Mouse (Mus musculus) liver, embryonic 16.5 days (tissue): ENCODE results near the gene Lrmda. TPM values are rescaled to one million over a fixed set of nuclear protein-coding genes. Genes with fewer than 3 reads are reported as not detected.
A peak's percentile ranks its signal among the peaks of the same experiment; 100 is the strongest.

Experiments
- ATAC-seq: fragments of 200-750 bp; cut with Nextera tagmentation; 2 replicates; pipeline ENCODE4 v1.8.0; 2017; ENCODE audit warnings: low read depth, mild to moderate bottlenecking, moderate number of reproducible peaks, moderate library complexity
- H3K27ac ChIP-seq: fragments of 300-500 bp; sonication (generic); 2 replicates; pipeline ENCODE4 v1.5.1; 2014; ENCODE audit warnings: mild to moderate bottlenecking, low read length
- H3K27me3 ChIP-seq: fragments of 300-500 bp; sonication (generic); 2 replicates; pipeline ENCODE4 v1.6.1; 2014; ENCODE audit warnings: low read depth, low read length, mixed read lengths; ENCODE audit not compliant: control insufficient read depth, insufficient read depth
- H3K36me3 ChIP-seq: fragments of 300-500 bp; sonication (generic); 2 replicates; pipeline ENCODE4 v1.6.1; 2014; ENCODE audit warnings: mild to moderate bottlenecking; ENCODE audit not compliant: control insufficient read depth, insufficient read depth
- H3K4me1 ChIP-seq: fragments of 300-500 bp; sonication (generic); 2 replicates; pipeline ENCODE4 v1.6.1; 2014; ENCODE audit warnings: low read depth, low read length, mixed read lengths; ENCODE audit not compliant: control insufficient read depth
- H3K4me2 ChIP-seq: fragments of 300-500 bp; sonication (generic); 2 replicates; pipeline ENCODE4 v1.6.1; 2014; ENCODE audit warnings: low read depth, low read length, mixed read lengths
- H3K4me3 ChIP-seq: fragments of 300-500 bp; sonication (generic); 2 replicates; pipeline ENCODE4 v1.5.1; 2014; ENCODE audit warnings: low read depth, mild to moderate bottlenecking, low read length
- H3K9ac ChIP-seq: fragments of 300-500 bp; sonication (generic); 2 replicates; pipeline ENCODE4 v1.6.1; 2014; ENCODE audit warnings: low read depth, low read length
- H3K9me3 ChIP-seq: fragments of 300-500 bp; sonication (generic); replicated peaks from 2 replicates; pipeline ENCODE4 v1.6.1; 2016; ENCODE audit warnings: low read length; ENCODE audit not compliant: control insufficient read depth
- WGBS: fragments of 180-500 bp; shearing (Covaris S2); extraction: QIAGEN DNeasy Blood & Tissue Kit; methylation state at CpG from one replicate; pipeline ENCODE4 v1.1.7; 2014; ENCODE audit not compliant: insufficient replicate concordance; 5-methylcytosine and 5-hydroxymethylcytosine counted together
- polyA plus RNA-seq: library from polyadenylated mRNA; unstranded; fragments of >200 nt; fragmentation: Nextera tagmentation; extraction: Ambion mirVana; gene quantifications from 2 replicates; pipeline ENCODE4 v1.2.1, GENCODE M21; 2015

The Lrmda gene
- polyA plus RNA-seq, 1 experiment from 2014 or later = 0.46 TPM

DNA sequence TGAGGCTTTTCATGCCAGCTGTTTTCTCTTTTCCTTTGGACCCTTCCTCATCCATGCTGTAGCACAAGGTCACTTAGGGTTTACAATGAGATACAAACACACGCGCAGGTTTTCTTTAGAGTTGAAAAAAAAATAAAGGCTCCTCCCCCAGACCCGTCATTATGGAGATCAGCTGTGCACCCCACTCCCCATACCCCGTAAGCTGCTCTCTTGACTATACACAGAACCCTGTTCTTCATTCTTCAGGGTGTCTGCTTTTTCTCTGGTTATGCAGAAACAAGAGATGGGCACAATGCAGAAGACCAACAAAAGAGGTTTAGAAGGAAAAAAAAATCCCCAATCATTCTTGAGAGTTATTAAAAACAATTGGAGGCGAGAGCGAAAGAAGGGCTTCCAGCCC is 16.8 kb downstream of the Lrmda start:
- Histone ChIP-seq H3K36me3 (no peaks in the 10 kb centered on the region), H3K27me3 (no peaks in the 10 kb centered on the region), H3K9ac (no peak overlapping the region), H3K9me3 (no peaks in the 10 kb centered on the region), H3K4me2 (no peak overlapping the region), H3K4me3 (no peak overlapping the region), H3K4me1 (no peaks in the 10 kb centered on the region), H3K27ac (no peak overlapping the region)
- WGBS = 71% methylated on average over 6 of the region's 6 CpGs
- ATAC-seq = no peak

- WGBS = 75% methylated on average over 12 of the region's 12 CpGs
Measured at GRCm38 (mm10) chr14:22036802-22037497, 17.4 kb downstream of the Lrmda start.

DNA sequence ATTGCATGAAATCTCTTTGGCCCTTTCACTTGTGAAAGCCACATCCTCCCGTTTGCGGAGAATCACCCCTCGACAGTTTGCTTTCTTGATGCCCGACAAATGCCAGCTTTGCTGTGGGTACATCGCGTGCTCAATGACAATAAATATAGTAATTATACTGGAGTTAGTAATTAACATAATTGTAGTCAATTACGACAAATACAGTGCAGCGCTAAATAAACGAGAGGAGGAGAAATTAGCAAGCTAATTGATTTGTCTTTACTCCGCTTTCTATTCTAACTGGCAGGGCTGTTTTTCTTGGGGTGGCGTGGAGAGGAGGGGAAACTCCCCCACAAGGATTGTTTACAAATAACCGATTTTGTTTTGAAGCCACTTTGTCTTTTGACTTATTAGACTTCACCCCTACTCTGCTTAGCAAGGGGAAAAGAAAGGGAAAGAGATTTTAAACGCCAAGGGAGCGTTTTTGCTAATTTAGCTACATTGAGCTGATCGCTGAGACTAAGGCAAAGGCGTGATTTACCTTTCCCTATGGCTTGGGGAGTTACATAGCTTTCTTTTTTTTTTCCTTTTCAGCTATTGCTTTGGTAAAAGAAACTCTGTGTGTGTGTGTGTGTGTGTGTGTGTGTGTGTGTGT is 18.1 kb downstream of the Lrmda start:
- WGBS = 73% methylated on average over 16 of the region's 16 CpGs
- ATAC-seq = no peak

More at GRCm38 (mm10) chr14:22036802-22037497, 17.4 kb downstream of the Lrmda start:
- Histone ChIP-seq H3K4me1 (no peaks in the 10 kb centered on the region), H3K9ac (no peak overlapping the region), H3K27ac (no peak overlapping the region), H3K36me3 (no peaks in the 10 kb centered on the region), H3K4me2 (no peak overlapping the region), H3K4me3 (no peak overlapping the region), H3K9me3 (no peaks in the 10 kb centered on the region), H3K27me3 (no peaks in the 10 kb centered on the region)
- ATAC-seq = no peak

GRCm38 (mm10) chr14:22042146-22042545 is 22.6 kb downstream of the Lrmda start:
- H3K9ac ChIP-seq = no peak overlapping the region
- no peaks in the 10 kb centered on the region for H3K4me1 ChIP-seq
- no peak overlapping the region for H3K4me3 ChIP-seq
- H3K9me3 ChIP-seq = no peaks in the 10 kb centered on the region
- H3K27ac ChIP-seq = no peak overlapping the region
- WGBS = 75% methylated on average over 6 of the region's 6 CpGs
- no peaks in the 10 kb centered on the region for H3K27me3 ChIP-seq
- H3K36me3 ChIP-seq = no peaks in the 10 kb centered on the region
- no peak overlapping the region for H3K4me2 ChIP-seq
- no peak for ATAC-seq

More for the DNA sequence above, 18.1 kb downstream of the Lrmda start:
- no peak overlapping the region for H3K27ac ChIP-seq
- no peaks in the 10 kb centered on the region for H3K4me1 ChIP-seq
- H3K27me3 ChIP-seq = no peaks in the 10 kb centered on the region
- H3K4me3 ChIP-seq = no peak overlapping the region
- no peak overlapping the region for H3K9ac ChIP-seq
- H3K9me3 ChIP-seq = no peaks in the 10 kb centered on the region
- no peak overlapping the region for H3K4me2 ChIP-seq
- no peaks in the 10 kb centered on the region for H3K36me3 ChIP-seq

GRCm38 (mm10) chr14:22043420-22043819 is 23.9 kb downstream of the Lrmda start:
- ATAC-seq = no peak
- no peak overlapping the region for H3K4me3 ChIP-seq

GRCm38 (mm10) chr14:22046262-22046856 is 26.8 kb downstream of the Lrmda start:
- no peak overlapping the region for H3K4me3 ChIP-seq
- peaks cover 19% of the 10 kb centered on the region for H3K4me1 ChIP-seq
- H3K9ac ChIP-seq = no peak overlapping the region
- no peaks in the 10 kb centered on the region for H3K9me3 ChIP-seq
- H3K4me2 ChIP-seq = no peak overlapping the region
- WGBS = 71% methylated on average over 10 of the region's 10 CpGs
- no peaks in the 10 kb centered on the region for H3K27me3 ChIP-seq
- H3K36me3 ChIP-seq = no peaks in the 10 kb centered on the region
- no peak for ATAC-seq
- H3K27ac ChIP-seq = no peak overlapping the region

More at GRCm38 (mm10) chr14:22043420-22043819, 23.9 kb downstream of the Lrmda start:
- WGBS = 70% methylated on average over 5 of the region's 5 CpGs
- no peak overlapping the region for H3K27ac ChIP-seq
- H3K36me3 ChIP-seq = no peaks in the 10 kb centered on the region
- peaks cover 8% of the 10 kb centered on the region for H3K4me1 ChIP-seq
- H3K9ac ChIP-seq = no peak overlapping the region
- no peaks in the 10 kb centered on the region for H3K9me3 ChIP-seq
- no peak overlapping the region for H3K4me2 ChIP-seq
- H3K27me3 ChIP-seq = no peaks in the 10 kb centered on the region

DNA sequence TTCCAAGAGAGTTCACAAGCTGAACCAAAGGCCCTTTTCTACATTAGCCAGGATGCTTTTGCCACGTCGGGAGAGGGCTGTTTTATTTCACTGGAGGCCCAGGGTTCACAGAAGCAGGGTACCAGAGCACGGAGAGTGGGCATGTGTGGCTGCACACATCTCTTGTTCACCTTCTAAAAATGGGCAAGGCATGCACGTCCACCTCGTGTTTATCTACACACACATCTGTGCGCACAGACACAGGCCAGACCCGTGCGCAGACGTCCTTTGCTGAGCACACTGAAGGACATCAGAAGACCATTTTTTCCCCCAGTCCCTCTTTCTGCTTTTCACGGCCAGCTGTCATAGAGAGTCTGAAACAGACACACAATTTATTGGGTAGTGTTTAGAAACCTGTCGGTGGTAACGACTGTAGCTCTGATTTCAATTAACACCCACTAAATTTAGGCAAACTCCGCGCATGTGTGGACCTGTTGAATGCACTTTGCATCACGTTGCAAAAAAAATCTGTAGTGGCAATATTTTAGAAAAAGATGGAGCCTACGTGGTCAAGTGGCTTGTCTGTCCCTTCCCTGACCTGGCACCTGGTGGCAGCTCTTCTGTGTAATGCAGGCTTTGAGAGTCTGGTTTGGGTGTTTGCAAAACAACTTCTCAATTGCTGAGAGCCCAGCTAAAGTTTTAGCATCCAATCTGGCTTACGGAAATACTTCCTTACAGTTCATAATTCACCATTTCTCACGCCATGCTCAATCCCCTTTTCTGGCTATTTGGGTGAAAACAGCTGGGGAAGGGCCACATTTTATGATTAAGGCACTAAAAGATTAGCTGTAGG is 28.8 kb downstream of the Lrmda start:
- ATAC-seq = peak; percentile 84
- 52% methylated on average over 18 of the region's 18 CpGs for WGBS
- no peak overlapping the region for H3K4me2 ChIP-seq
- no peak overlapping the region for H3K4me3 ChIP-seq
- no peaks in the 10 kb centered on the region for H3K9me3 ChIP-seq
- H3K27me3 ChIP-seq = no peaks in the 10 kb centered on the region
- H3K27ac ChIP-seq = peak overlapping the region; percentile 14; the same call in 1 of the 2 replicates
- H3K36me3 ChIP-seq = no peaks in the 10 kb centered on the region
- no peak overlapping the region for H3K9ac ChIP-seq
- peaks cover 19% of the 10 kb centered on the region for H3K4me1 ChIP-seq

DNA sequence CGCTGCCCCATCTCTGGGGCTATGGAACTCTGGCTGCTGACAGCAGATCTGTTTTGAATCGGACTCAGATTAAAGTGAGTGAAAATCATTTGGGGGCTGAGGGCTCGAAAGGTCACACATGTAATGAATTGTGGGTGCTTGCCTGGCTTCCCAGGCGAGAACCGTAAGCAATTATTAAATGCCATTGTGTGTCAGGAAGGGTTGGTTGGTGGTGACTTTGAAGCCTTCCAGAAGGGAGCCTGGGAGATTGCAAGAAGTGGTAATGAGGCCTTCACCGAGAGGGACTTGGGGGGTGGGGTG is 29.3 kb downstream of the Lrmda start:
- 45% methylated on average over 6 of the region's 6 CpGs for WGBS
- peaks cover 19% of the 10 kb centered on the region for H3K4me1 ChIP-seq
- peak overlapping the region; percentile 14; the same call in 1 of the 2 replicates for H3K27ac ChIP-seq
- peak overlapping the region; percentile 19; the same call in 1 of the 2 replicates for H3K9ac ChIP-seq
- no peaks in the 10 kb centered on the region for H3K27me3 ChIP-seq
- H3K4me2 ChIP-seq = peak overlapping the region; percentile 39; the same call in 1 of the 2 replicates
- ATAC-seq = no peak
- H3K4me3 ChIP-seq = no peak overlapping the region
- no peaks in the 10 kb centered on the region for H3K36me3 ChIP-seq
- no peaks in the 10 kb centered on the region for H3K9me3 ChIP-seq
